Mouse (Mus musculus): ENCODE results near the gene Hmgcl. TPM values are rescaled to one million over a fixed set of nuclear protein-coding genes. Genes with fewer than 3 reads are reported as not detected.
A peak's percentile ranks its signal among the peaks of the same experiment; 100 is the strongest.

Hmgcl gene
- polyA plus RNA-seq, 1 experiment from 2014 or later = 232 TPM

GRCm38 (mm10) chr4:135924418-135924817, 21.8 kb upstream of the Hmgcl start:
- Histone ChIP-seq H3K36me3 (ENCODE audit: control insufficient read depth, insufficient read depth) (peaks cover 34% of the 10 kb centered on the region), H3K9me3 (ENCODE audit: control insufficient read depth) (no peaks in the 10 kb centered on the region), H3K9ac (ENCODE audit: low read depth, low read length) (no peak overlapping the region), H3K27me3 (replicated peaks; ENCODE audit: control insufficient read depth, insufficient read depth, low read length) (no peaks in the 10 kb centered on the region), H3K4me3 (ENCODE audit: low read depth, low read length) (no peak overlapping the region), H3K27ac (ENCODE audit: low read depth, low read length) (peak overlapping the region; percentile 64), H3K4me2 (replicated peaks; ENCODE audit: low read depth) (no peak overlapping the region), H3K4me1 (replicated peaks; ENCODE audit: control insufficient read depth, insufficient read depth, low read length) (no peaks in the 10 kb centered on the region)
- 47% methylated on average over 2 of the region's 2 CpGs for WGBS
- ATAC-seq = peak; percentile 45
- no peak for TF ChIP-seq CTCF (IDR thresholded peaks at IDR 0.05; ENCODE audit: low read depth)

GRCm38 (mm10) chr4:135925341-135925740, 20.9 kb upstream of the Hmgcl start:
- Histone ChIP-seq H3K27me3 (replicated peaks; ENCODE audit: control insufficient read depth, insufficient read depth, low read length) (no peaks in the 10 kb centered on the region), H3K36me3 (ENCODE audit: control insufficient read depth, insufficient read depth) (peaks cover 34% of the 10 kb centered on the region), H3K4me3 (ENCODE audit: low read depth, low read length) (no peak overlapping the region), H3K27ac (ENCODE audit: low read depth, low read length) (peak overlapping the region; percentile 64; the same call in 1 of the 2 replicates), H3K4me1 (replicated peaks; ENCODE audit: control insufficient read depth, insufficient read depth, low read length) (no peaks in the 10 kb centered on the region), H3K9me3 (ENCODE audit: control insufficient read depth) (no peaks in the 10 kb centered on the region), H3K9ac (ENCODE audit: low read depth, low read length) (no peak overlapping the region), H3K4me2 (replicated peaks; ENCODE audit: low read depth) (no peak overlapping the region)
- 67% methylated on average over 5 of the region's 5 CpGs for WGBS
- TF ChIP-seq CTCF (IDR thresholded peaks at IDR 0.05; ENCODE audit: low read depth) = no peak
- no peak for ATAC-seq

- Histone ChIP-seq H3K27ac (ENCODE audit: low read depth, low read length) (no peak overlapping the region), H3K4me2 (replicated peaks; ENCODE audit: low read depth) (no peak overlapping the region), H3K4me1 (replicated peaks; ENCODE audit: control insufficient read depth, insufficient read depth, low read length) (no peaks in the 10 kb centered on the region), H3K9me3 (ENCODE audit: control insufficient read depth) (no peaks in the 10 kb centered on the region), H3K9ac (ENCODE audit: low read depth, low read length) (no peak overlapping the region), H3K36me3 (ENCODE audit: control insufficient read depth, insufficient read depth) (peaks cover 43% of the 10 kb centered on the region), H3K27me3 (replicated peaks; ENCODE audit: control insufficient read depth, insufficient read depth, low read length) (no peaks in the 10 kb centered on the region), H3K4me3 (ENCODE audit: low read depth, low read length) (no peak overlapping the region)
- ATAC-seq = no peak
- 82% methylated on average over 10 of the region's 10 CpGs for WGBS
- TF ChIP-seq CTCF (IDR thresholded peaks at IDR 0.05; ENCODE audit: low read depth) = no peak
Observed at GRCm38 (mm10) chr4:135926195-135926808, 19.9 kb upstream of the Hmgcl start.

GRCm38 (mm10) chr4:135926861-135927260, 19.4 kb upstream of the Hmgcl start:
- no peak for TF ChIP-seq CTCF (IDR thresholded peaks at IDR 0.05; ENCODE audit: low read depth)
- H3K4me1 ChIP-seq (replicated peaks; ENCODE audit: control insufficient read depth, insufficient read depth, low read length) = no peaks in the 10 kb centered on the region
- WGBS = 85% methylated on average over 3 of the region's 3 CpGs
- no peak overlapping the region for H3K4me2 ChIP-seq (replicated peaks; ENCODE audit: low read depth)
- H3K9me3 ChIP-seq (ENCODE audit: control insufficient read depth) = no peaks in the 10 kb centered on the region
- H3K27me3 ChIP-seq (replicated peaks; ENCODE audit: control insufficient read depth, insufficient read depth, low read length) = no peaks in the 10 kb centered on the region
- ATAC-seq = no peak
- H3K36me3 ChIP-seq (ENCODE audit: control insufficient read depth, insufficient read depth) = peaks cover 47% of the 10 kb centered on the region
- H3K27ac ChIP-seq (ENCODE audit: low read depth, low read length) = no peak overlapping the region
- no peak overlapping the region for H3K9ac ChIP-seq (ENCODE audit: low read depth, low read length)
- no peak overlapping the region for H3K4me3 ChIP-seq (ENCODE audit: low read depth, low read length)

GRCm38 (mm10) chr4:135928376-135928775, 17.9 kb upstream of the Hmgcl start:
- TF ChIP-seq CTCF (IDR thresholded peaks at IDR 0.05; ENCODE audit: low read depth) = no peak
- Histone ChIP-seq H3K4me3 (ENCODE audit: low read depth, low read length) (no peak overlapping the region), H3K4me1 (replicated peaks; ENCODE audit: control insufficient read depth, insufficient read depth, low read length) (no peaks in the 10 kb centered on the region), H3K9ac (ENCODE audit: low read depth, low read length) (no peak overlapping the region), H3K27ac (ENCODE audit: low read depth, low read length) (no peak overlapping the region), H3K4me2 (replicated peaks; ENCODE audit: low read depth) (no peak overlapping the region), H3K27me3 (replicated peaks; ENCODE audit: control insufficient read depth, insufficient read depth, low read length) (no peaks in the 10 kb centered on the region), H3K9me3 (ENCODE audit: control insufficient read depth) (no peaks in the 10 kb centered on the region), H3K36me3 (ENCODE audit: control insufficient read depth, insufficient read depth) (peaks cover 59% of the 10 kb centered on the region)
- no peak for ATAC-seq
- WGBS = 75% methylated on average over 9 of the region's 9 CpGs

GRCm38 (mm10) chr4:135929405-135929804, 16.8 kb upstream of the Hmgcl start:
- Histone ChIP-seq H3K4me3 (ENCODE audit: low read depth, low read length) (no peak overlapping the region), H3K4me2 (replicated peaks; ENCODE audit: low read depth) (no peak overlapping the region), H3K27me3 (replicated peaks; ENCODE audit: control insufficient read depth, insufficient read depth, low read length) (no peaks in the 10 kb centered on the region), H3K4me1 (replicated peaks; ENCODE audit: control insufficient read depth, insufficient read depth, low read length) (no peaks in the 10 kb centered on the region), H3K27ac (ENCODE audit: low read depth, low read length) (peak overlapping the region; percentile 68), H3K9ac (ENCODE audit: low read depth, low read length) (no peak overlapping the region), H3K36me3 (ENCODE audit: control insufficient read depth, insufficient read depth) (peaks cover 60% of the 10 kb centered on the region), H3K9me3 (ENCODE audit: control insufficient read depth) (no peaks in the 10 kb centered on the region)
- WGBS = 44% methylated on average over 5 of the region's 5 CpGs
- ATAC-seq = peak; percentile 44
- no peak for TF ChIP-seq CTCF (IDR thresholded peaks at IDR 0.05; ENCODE audit: low read depth)
